Mouse (Mus musculus) gastrocnemius, postnatal 4 days (tissue): ENCODE measurements around the gene Mtfr1l. TPM values are rescaled to one million over a fixed set of nuclear protein-coding genes. Genes with fewer than 3 reads are reported as not detected.

ENCODE experiments used
- DNase-seq, 2 experiments: peaks; one replicate each; pipeline ENCODE4 v3.0.0; 2021 to 2022; ENCODE audit warnings: low spot score in 2 of 2, mixed read lengths in 2 of 2
- long read RNA-seq, 2 experiments: library from polyadenylated mRNA; stranded (forward); transcript quantifications; one replicate each; pipeline ENCODE4 v2.0.0; 2021
- total RNA-seq, 2 experiments: library from RNA; stranded (reverse); gene quantifications; 2 replicates each; pipeline ENCODE4 v1.2.3; 2021

The Mtfr1l gene
- total RNA-seq = 100 to 1,000 TPM in 1 of 2 experiments, 10 to 100 TPM in 1; 99.7 to 104 TPM
- long read RNA-seq, experiment 1, transcript Mtfr1l-201 (7 exons, 2,025 nt) = minor isoform, 78 of 279 reads
- long read RNA-seq, experiment 1, transcript Mtfr1l-202 (7 exons, 1,969 nt) = major isoform, 79 of 279 reads
- long read RNA-seq, experiment 1, partial matches to known transcripts = 52 of 279 reads
- long read RNA-seq, experiment 1, other reads (novel, unspliced or antisense) = 69 of 279 reads
- long read RNA-seq, experiment 2, transcript Mtfr1l-201 (7 exons, 2,025 nt) = minor isoform, 48 of 242 reads
- long read RNA-seq, experiment 2, transcript Mtfr1l-202 (7 exons, 1,969 nt) = major isoform, 71 of 242 reads
- long read RNA-seq, experiment 2, partial matches to known transcripts = 46 of 242 reads
- long read RNA-seq, experiment 2, other reads (novel, unspliced or antisense) = 77 of 242 reads

DNA sequence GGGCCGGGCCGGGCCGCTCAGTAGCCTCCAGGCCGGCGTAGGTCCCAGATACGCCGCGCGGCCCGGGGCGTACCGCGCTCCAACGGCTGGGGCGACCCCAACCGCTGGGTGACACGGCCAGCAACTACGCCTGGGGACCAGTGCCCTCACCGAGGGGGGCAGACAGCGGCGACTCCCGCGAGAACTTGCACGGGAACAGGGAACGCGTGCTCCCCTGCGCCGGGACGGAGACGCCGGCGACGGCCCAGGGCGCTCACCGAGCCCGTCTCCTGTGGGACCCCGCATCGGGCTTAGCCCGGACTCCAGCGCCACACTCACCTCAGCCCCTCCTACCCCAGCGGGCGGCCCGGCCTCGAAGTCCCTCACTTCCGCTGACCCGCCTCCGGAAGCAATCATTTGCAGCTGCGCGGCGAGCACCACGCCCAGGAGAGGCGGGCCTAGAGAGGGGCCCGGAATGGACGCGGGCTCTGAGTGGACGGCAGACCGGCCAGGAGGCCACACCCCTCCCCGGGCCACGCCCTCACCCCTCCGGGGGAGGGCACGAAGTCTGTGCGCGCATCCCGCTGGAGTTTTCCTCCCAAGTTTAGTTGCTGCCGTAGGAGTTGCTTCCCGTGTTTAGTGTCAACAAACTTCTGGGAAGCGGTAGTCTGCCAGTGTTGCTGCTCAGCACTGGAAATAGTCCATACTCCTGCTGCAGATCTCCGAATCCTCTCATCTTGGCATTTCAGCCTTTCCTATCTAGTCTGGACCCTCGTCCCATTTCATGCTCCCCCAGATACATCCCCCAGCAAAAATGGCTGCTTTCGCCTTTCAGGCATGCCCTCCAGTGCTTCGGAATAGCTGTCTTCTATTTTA, at the start of gene Mtfr1l:
TSS of gene Mtfr1l (minus strand) at position 456 of the 855 bp plus-strand sequence.
- DNase-seq = peak; percentile 94 to 98

DNA sequence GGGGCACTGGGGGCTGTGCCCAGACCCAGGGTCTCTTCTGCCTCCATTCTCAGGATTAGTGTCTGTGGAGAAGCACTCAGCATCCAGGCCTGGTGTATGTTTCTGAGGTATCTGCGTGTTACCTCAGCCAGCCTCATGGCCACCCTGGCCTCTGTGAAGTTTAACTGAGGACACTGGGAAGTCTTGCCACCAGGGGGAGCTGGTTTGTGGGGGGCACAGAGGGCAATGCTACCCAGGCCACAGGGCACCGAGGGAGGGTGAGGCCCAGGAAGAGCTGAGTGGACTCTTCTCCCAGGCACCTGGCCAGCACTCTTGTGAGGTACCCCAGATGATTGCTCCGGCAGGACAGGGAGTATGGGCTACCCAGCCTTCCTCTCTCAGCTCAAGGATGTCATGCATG, 48.3 kb upstream of the Mtfr1l start:
- no peak for DNase-seq

DNA sequence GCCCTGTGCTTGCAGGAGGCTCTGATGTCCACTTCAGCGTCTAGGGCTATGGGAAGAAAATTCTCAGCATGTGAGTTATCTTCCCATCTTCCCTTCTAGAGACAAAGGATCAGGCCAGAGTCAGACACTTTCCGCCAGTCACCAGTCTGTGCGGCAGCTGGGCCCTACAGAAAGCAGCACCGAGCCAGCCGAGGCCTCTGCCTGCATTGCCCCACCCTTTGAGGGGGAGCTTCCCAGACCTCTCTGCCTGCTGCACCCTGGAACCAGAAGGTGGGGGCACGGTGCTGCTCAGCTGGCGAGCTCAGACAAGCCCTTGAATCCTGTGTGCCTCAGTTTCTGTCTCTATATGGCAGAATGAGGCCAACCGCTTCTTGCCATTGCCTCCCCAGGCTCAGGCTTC, 46.2 kb upstream of the Mtfr1l start:
- DNase-seq = no peak

DNA sequence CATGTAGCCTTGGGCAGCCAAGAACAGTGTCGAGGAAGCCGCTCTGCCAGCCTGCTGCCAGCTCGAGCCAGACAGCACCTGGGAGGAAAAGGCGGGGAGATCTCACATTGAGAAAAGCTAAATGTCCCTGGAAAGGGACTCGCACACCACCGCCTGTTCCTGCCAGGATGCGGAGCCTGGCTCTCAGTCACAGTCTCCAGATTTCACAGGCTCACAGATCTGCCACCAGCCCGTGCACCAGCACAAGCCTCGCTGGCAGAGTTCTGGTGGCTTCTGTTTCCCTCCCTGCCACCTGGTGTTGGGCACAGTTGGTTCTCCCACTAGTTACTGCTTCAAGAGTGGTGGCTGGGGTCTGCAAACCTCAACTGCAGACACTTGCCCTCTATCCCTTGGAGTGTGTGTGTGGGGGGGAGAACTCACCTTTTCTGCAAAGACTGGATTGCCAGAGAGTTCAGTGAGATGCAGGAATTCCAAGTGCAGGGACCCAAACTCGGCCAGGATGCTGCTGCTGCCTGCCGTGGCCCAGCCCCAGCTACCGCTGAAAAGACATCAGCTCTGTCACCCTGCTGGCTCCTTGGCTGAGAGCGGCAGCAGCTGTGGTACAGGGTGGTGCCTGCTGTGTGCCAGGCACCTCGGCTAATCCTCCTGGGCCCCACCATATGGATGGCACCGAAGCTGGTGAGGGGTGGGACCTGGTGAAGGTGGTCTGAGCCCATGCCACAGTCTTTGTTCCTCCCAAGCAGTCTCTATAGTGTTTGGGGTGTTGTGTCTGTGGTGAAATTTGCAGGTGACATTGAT, 45.4 kb upstream of the Mtfr1l start:
- DNase-seq = no peak

DNA sequence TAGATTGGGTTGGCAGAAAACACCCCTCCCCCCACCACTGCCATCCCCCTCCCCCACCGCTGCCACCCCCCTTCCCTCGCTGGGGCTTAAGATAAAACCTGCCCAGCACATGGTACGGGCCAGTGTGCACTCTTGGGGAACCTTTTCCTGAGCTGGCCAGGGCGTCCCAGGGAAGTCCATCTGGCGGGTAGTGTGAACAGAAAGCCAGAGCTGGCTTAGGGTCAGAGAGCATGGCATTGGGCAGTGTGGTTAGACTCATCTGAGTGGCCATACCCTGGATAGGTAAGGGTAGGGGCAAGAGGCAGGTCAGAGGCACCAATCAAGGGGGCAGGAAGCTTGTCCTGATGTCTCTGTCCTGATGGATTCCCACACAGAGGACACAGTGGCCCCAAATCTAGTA, 44.4 kb upstream of the Mtfr1l start:
- no peak for DNase-seq

DNA sequence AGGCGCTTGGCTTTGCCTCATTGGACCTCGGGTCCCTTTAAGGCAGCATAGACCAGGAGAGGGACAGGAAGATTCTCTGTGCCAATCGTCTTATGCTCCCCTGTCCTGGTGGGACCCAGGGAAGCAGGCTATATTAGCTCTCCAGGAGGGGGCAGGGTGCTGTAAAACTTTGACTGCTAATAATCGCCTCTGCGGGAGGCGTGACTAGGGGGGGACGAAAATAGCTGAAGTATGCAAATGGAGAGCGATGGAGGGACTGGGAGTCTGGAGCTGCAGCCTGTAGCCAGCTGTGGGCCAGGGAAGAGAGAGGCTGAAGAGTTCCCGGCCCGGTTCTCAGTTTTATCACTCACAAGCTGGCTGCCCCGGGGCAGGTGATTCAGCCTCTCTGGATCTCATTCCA, 44.0 kb upstream of the Mtfr1l start:
- peak in 1 of 2 experiments; percentile 44 for DNase-seq

DNA sequence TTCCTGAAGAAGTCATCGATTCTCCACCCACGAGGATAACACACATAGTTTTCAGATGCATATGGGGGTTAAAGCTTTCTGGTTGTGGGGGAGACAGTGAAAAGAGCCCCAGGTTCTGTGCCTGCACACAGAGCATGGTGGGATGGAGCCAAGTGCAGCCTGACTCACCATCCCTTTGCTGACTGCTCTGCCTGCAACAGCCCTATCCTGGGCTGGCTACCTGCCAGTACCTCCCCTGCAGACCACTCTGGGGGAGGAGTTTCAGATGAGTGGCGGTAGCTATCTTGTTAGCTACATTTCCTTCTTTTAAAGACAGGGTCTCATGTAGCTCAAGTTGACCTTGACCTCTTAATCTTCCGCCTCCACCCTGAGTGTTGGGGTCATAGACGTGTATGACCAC, 43.2 kb upstream of the Mtfr1l start:
- no peak for DNase-seq

DNA sequence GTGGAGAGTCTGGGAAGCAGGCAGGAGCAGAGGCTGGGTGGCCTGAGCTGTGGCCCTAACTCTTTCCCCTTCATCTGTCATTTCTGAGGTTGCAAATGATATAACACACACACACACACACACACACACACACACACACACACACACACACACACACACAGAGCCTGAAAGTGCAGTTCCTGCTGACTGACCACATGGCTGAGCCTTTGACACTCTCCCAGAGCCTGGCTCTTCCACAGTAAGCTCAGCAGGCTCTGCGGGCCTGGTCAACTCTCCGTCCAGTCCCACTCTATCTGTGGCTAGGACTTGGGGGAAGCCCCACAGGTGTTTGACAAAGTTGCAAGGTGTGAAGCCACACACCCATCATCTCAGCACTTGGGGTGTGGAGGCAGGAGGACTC, 42.1 kb upstream of the Mtfr1l start:
- DNase-seq = no peak

DNA sequence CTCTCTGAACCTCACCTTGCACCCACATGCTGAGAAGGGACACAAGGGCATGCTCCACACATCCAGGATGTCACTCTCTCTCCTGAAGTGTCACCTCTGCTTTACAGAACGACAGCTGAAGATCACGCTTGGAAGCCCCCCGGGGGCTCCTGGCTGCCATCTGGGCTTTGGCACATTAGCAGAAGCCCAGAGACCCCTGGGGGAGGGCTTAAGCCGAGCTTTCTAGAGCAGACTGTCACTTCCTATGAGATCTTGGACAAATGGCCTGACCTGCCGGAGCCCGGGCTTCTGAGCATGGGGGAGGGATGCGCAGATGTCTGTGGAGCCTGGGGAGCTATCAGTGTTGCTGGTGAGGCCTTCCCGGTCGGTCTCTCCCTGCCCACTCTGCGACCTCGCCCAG, 40.3 kb upstream of the Mtfr1l start:
- no peak for DNase-seq

DNA sequence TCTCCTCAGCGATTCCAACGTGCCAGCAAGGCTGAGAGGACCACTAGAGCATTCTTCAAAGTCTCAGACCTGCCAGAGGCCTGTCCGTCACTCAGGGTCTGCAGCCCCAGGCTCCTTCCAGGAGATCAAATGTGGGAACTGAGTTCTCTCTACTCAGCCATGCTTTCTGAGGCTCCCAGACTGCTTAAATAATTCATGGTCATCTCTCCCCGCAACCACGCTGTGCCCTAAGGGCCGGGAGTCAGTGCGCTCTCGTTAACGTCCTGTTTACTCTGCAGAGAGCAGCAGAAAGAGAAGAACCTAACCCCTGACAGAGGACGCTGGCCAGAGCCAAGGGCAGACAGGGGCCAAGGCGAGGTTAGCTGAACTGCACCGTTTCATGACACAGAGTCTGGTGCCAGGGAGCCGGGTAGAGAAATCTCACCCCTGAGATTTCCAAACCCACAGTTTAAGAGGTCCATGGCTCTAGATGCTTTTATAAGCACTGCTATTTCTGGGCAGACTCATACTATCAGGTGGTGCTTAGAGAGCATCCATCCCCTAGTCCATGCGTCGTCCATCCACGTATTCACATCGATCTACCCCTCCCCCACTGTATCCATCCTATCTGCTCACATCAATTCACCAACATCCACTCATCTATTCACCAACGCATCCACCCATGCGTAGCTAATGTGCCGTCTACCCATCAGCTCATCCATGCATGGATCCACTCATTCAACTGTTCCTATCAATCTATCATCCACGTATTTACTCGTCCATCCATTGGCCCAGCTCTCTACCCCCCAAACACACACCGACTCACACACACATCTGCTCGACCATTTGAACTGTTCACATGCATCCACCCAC, 37.5 kb upstream of the Mtfr1l start:
- DNase-seq = no peak

DNA sequence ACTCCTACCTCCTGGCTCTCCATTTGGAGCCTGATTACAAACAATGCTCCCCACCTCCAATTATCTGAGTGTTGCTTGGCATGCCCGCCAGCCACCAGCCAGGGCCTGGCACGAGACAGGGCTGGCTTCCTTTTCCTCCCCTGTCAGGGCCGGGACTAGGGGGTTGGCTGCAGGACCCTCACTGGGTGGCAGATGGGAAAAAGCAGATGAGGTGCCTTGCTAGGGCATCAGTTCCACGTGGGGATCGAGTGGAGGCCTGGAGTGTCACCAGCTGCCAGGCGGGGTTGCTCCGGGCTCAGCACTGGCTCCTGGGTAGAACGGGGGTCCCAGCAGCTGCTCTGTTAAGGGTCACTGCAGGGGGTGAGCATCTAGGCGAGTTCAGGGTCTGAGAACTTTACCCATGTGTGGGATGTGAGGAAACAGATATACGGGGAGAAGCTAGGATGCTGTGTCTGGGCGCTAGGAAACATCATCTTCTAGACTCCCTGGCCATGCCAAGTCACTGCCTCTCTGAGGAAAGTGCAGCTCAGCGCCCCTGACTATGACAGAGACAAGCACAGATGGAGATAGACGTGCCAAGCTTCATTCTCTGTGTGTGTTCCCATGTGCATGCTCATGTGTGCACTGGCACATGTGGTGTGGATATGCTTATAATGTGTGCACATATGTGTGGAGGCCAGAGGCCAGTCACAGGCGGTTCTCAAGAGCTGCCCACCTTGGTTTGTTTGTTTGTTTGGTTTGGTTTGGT, 35.7 kb upstream of the Mtfr1l start:
- no peak for DNase-seq

DNA sequence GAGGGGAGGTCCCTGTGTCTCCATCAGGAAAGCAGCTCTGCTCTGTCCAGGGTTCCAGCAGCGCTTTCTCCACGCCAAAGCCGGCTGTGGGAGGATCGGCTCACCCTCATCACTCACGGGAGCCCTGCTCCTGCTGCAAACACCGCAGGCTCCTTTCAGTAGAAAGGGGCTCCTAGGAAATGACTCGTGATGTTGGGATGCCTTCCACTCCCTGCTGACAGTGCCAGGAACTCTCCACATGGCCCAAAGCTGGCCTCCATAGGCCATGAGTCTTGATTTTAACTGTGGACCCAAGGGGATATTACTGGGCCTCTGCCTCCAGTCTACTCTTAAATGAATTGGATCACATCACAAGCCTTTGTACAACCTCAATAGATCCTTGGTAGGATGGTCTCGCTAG, 34.6 kb upstream of the Mtfr1l start:
- no peak for DNase-seq

DNA sequence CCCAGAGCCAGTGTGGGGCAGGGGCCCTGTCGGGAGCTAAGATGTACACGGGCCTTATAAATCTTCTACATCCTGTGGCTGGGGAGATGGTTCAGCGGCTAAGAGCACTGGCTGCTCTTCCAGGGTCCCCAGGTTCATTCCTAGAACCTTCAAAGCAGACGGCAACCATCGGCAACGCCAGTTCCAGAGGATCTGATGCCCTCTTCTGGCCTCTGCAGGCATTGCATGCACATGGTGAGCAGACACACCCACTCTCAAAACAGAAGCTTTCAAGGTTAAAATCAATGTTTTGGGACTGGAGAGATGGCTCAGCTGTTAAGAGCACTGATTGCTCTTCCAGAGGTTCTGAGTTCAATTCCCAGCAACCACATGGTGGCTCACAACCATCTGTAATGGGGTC, 34.0 kb upstream of the Mtfr1l start:
- no peak for DNase-seq

DNA sequence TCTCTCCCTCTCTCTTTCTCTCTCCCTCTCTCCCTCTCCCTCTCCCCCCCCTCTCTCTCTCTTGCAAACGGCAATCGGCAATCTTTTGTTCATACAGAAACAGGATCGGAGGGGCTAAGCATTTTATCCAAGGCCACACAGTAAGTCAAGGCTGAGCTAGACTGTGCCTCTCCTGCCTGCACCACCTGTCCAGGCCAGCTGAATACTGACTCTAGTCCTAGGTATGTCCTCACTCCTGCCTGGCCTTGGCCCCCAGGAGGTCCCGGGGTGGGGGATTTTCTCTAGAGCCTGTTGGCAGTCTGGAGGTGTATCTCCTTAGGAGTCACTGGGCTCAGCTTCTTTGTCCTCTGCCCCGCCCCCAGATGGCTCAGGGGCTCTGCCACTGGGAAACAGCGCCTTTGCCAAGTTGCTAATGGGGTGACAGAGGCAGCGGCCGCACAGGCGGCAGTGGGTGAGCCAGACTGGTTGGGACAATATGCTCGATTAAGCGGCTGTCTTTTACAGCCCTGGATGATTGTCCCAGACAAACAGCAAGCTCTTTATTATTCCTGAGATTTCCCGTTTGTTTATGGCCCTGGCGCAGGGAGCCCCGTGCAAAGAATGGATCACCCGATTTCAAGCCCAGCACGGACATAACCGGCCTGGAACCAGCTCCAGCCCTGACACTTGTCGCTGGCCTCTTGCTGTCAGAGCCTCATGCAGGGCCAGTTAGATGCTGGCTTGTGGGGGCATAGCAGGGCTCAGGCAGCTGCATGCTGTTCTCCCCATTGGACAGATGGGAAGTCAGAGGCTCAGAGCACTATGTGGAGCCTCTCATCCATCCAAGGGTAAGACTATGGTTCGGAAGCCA, 32.4 kb upstream of the Mtfr1l start:
- no peak for DNase-seq

DNA sequence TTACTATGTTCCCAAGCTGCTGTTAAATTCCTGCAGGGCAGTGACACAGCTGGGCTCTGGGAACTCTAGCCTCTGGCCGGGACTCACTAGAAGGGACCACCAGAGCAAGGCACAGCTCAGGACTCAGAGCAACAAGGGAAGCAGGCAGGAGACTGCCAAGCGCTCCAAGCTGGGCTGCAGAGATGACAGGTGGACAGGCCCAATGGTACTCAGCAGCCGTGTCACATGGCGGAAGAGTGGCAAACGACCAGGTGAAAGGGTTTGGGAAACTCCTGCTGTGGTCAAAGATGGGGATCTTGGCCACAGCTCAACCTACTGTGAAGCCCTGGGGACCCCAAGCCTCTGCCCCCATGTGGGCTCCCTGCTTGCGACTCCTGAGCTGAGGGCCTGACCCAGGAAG, 28.9 kb upstream of the Mtfr1l start:
- DNase-seq = no peak

DNA sequence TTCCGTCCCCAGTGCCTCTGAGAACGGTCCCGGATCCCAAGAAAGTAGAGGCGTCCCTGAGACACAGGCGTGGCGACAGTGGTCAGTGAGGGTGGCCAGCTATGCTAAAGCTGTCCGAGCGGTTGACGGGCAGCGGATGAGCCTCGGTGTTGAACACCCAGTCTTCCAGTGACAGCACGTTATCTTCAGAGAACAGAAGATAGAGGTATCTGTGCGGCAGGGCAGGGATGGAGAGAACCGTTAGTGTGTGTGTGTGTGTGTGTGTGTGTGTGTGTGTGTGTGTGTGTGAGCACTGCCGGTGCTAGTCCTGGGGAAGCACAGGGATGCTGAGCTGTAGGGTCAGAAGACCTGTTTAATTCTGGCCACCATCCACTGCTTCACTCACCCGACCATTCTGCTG, 28.4 kb upstream of the Mtfr1l start:
- DNase-seq = no peak

DNA sequence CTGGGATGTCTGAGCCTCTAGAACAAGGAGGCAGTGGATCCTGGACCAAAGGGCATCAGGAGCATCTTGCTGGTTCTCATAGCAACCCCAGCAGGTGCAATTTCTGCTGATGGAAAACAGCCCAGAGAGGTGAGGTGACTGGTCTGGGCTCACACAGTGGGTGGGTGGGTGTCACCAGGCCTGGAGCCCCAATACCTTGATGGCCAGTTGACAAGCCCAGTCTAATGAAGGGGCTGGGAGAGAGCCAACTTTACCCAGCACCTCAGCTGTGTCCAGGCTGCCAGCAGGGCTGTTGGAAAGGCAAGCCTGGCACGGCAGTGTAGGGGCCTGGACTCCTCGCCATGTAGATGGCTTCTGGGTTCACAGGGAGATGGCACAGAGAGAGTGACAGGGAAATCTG, 26.8 kb upstream of the Mtfr1l start:
- DNase-seq = no peak

DNA sequence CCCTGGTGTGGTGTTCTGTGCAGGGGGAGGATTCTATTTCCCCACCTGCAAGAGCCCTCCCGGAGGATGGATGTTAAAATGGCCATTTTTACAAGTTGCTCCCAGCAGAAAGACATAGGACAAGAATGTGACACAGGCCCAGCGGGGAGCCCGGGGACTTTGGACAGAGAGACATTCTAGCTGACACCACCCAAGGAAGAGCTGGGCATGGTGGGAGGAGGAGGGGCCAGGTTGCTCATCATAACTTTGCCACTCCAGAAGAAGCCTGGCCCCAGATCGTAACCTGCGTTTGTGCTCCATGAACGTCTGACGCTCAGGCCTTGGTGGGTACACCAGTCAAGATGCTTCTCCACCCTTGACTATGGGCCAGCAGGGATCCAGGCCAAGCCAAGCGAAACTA, 25.5 kb upstream of the Mtfr1l start:
- no peak for DNase-seq

DNA sequence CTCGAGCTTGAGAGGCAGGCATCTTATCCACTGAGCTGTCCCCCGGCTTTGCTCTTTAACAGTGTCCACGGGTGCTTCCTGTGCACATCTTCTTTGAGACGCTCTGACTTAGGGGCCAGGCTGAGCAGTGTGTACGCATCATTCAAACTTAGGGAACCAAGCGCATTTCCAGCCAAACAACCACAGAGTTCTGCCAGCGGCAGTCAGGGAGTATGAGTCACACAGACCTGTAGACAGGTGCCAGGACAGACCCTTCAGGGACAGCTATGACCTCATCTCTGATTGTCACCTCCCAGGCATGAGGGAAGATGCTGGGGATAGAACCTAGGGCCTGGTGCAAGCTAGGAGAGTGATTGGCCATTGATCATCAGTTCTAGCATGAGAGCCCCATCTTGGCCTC, 24.0 kb upstream of the Mtfr1l start:
- no peak for DNase-seq
